Mouse (Mus musculus) limb, embryonic 10.5 days (tissue): ENCODE data around the gene Pde7b. TPM values are rescaled to one million over a fixed set of nuclear protein-coding genes. Genes with fewer than 3 reads are reported as not detected.
A peak's percentile ranks its signal among the peaks of the same experiment; 100 is the strongest.

Experiments
- DNase-seq: peaks from one replicate; pipeline ENCODE4 v3.0.0-alpha.2; 2017; ENCODE audit warnings: low spot score
- H3K27ac ChIP-seq: fragments of 300-500 bp; sonication (generic); 2 replicates; pipeline ENCODE4 v1.5.1; 2016; ENCODE audit warnings: mild to moderate bottlenecking
- H3K27me3 ChIP-seq: fragments of 300-500 bp; sonication (generic); 2 replicates; pipeline ENCODE4 v1.6.1; 2016; ENCODE audit warnings: low read depth, mild to moderate bottlenecking; ENCODE audit not compliant: poor library complexity, severe bottlenecking
- H3K36me3 ChIP-seq: fragments of 300-500 bp; sonication (generic); 2 replicates; pipeline ENCODE4 v1.6.1; 2016; ENCODE audit warnings: mild to moderate bottlenecking, moderate library complexity
- H3K4me1 ChIP-seq: fragments of 300-500 bp; sonication (generic); 2 replicates; pipeline ENCODE4 v1.6.1; 2016
- H3K4me3 ChIP-seq: fragments of 300-500 bp; sonication (generic); 2 replicates; pipeline ENCODE4 v1.5.1; 2016; ENCODE audit warnings: mild to moderate bottlenecking, moderate library complexity
- H3K9me3 ChIP-seq: fragments of 300-500 bp; sonication (generic); replicated peaks from 2 replicates; pipeline ENCODE4 v1.6.1; 2016; ENCODE audit warnings: mild to moderate bottlenecking
- WGBS: fragments of 180-500 bp; shearing (Covaris S2); methylation state at CpG from one replicate; pipeline ENCODE4 v1.1.7; 2016; 5-methylcytosine and 5-hydroxymethylcytosine counted together
- polyA plus RNA-seq: library from polyadenylated mRNA; unstranded; fragments of >200 nt; fragmentation: Nextera tagmentation; extraction: Ambion mirVana; gene quantifications from 2 replicates; pipeline ENCODE4 v1.2.1, GENCODE M21; 2016

Pde7b gene
- polyA plus RNA-seq, 1 experiment from 2014 or later = 2.1 TPM

GRCm38 (mm10) chr10:20513461-20513860 lies 211.4 kb downstream of the Pde7b start:
- H3K27me3 ChIP-seq = no peaks in the 10 kb centered on the region
- no peaks in the 10 kb centered on the region for H3K9me3 ChIP-seq
- no peak for DNase-seq
- no peak overlapping the region for H3K27ac ChIP-seq
- H3K4me3 ChIP-seq = no peak overlapping the region
- no peaks in the 10 kb centered on the region for H3K36me3 ChIP-seq
- peaks cover 12% of the 10 kb centered on the region for H3K4me1 ChIP-seq
- 91% methylated on average over 5 of the region's 5 CpGs for WGBS

GRCm38 (mm10) chr10:20509819-20510218 lies 215.1 kb downstream of the Pde7b start:
- no peak overlapping the region for H3K4me3 ChIP-seq
- WGBS = 78% methylated on average over 4 of the region's 4 CpGs
- no peak for DNase-seq
- H3K4me1 ChIP-seq = peaks cover 23% of the 10 kb centered on the region
- no peaks in the 10 kb centered on the region for H3K27me3 ChIP-seq
- no peaks in the 10 kb centered on the region for H3K36me3 ChIP-seq
- H3K27ac ChIP-seq = no peak overlapping the region
- no peaks in the 10 kb centered on the region for H3K9me3 ChIP-seq

GRCm38 (mm10) chr10:20508497-20508896 lies 216.4 kb downstream of the Pde7b start:
- Histone ChIP-seq H3K27ac (peak overlapping the region; percentile 2; the same call in 1 of the 2 replicates), H3K9me3 (no peaks in the 10 kb centered on the region), H3K4me3 (no peak overlapping the region), H3K36me3 (no peaks in the 10 kb centered on the region), H3K4me1 (peaks cover 23% of the 10 kb centered on the region), H3K27me3 (no peaks in the 10 kb centered on the region)
- 79% methylated on average over 3 of the region's 3 CpGs for WGBS
- DNase-seq = no peak

- 64% methylated on average over 9 of the region's 9 CpGs for WGBS
- no peak for DNase-seq
- Histone ChIP-seq H3K36me3 (no peaks in the 10 kb centered on the region), H3K4me3 (no peak overlapping the region), H3K27ac (peak overlapping the region; percentile 36; the same call in 1 of the 2 replicates), H3K27me3 (no peaks in the 10 kb centered on the region), H3K9me3 (no peaks in the 10 kb centered on the region), H3K4me1 (peaks cover 23% of the 10 kb centered on the region)
Observed at GRCm38 (mm10) chr10:20507732-20508412, 217.0 kb downstream of the Pde7b start.

GRCm38 (mm10) chr10:20507069-20507468 lies 217.8 kb downstream of the Pde7b start:
- no peaks in the 10 kb centered on the region for H3K9me3 ChIP-seq
- H3K27ac ChIP-seq = 0 out of 2 replicates have a peak overlapping the region, but pooled peaks have one; percentile 36
- H3K27me3 ChIP-seq = no peaks in the 10 kb centered on the region
- H3K36me3 ChIP-seq = no peaks in the 10 kb centered on the region
- WGBS = 95% methylated on average over 2 of the region's 2 CpGs
- no peak for DNase-seq
- H3K4me3 ChIP-seq = no peak overlapping the region
- peaks cover 26% of the 10 kb centered on the region for H3K4me1 ChIP-seq

GRCm38 (mm10) chr10:20505454-20505853 lies 219.4 kb downstream of the Pde7b start:
- Histone ChIP-seq H3K4me3 (no peak overlapping the region), H3K4me1 (peaks cover 23% of the 10 kb centered on the region), H3K9me3 (no peaks in the 10 kb centered on the region), H3K27ac (no peak overlapping the region), H3K27me3 (no peaks in the 10 kb centered on the region), H3K36me3 (no peaks in the 10 kb centered on the region)
- 76% methylated on average over 10 of the region's 10 CpGs for WGBS
- DNase-seq = no peak

- Histone ChIP-seq H3K4me3 (no peak overlapping the region), H3K9me3 (no peaks in the 10 kb centered on the region), H3K27ac (no peak overlapping the region), H3K27me3 (no peaks in the 10 kb centered on the region), H3K36me3 (no peaks in the 10 kb centered on the region), H3K4me1 (peaks cover 23% of the 10 kb centered on the region)
- no peak for DNase-seq
- WGBS = 82% methylated on average over 3 of the region's 3 CpGs
Observed at GRCm38 (mm10) chr10:20504800-20505199, 220.1 kb downstream of the Pde7b start.

- Histone ChIP-seq H3K36me3 (no peaks in the 10 kb centered on the region), H3K4me1 (peaks cover 21% of the 10 kb centered on the region), H3K4me3 (no peak overlapping the region), H3K27me3 (no peaks in the 10 kb centered on the region), H3K9me3 (no peaks in the 10 kb centered on the region), H3K27ac (no peak overlapping the region)
- DNase-seq = no peak
- 92% methylated on average over 17 of the region's 17 CpGs for WGBS
Observed at GRCm38 (mm10) chr10:20503265-20504025, 221.4 kb downstream of the Pde7b start.

GRCm38 (mm10) chr10:20501221-20501620 lies 223.7 kb downstream of the Pde7b start:
- no peak for DNase-seq
- Histone ChIP-seq H3K27me3 (no peaks in the 10 kb centered on the region), H3K4me1 (peaks cover 7% of the 10 kb centered on the region; the same call in 1 of the 2 replicates), H3K27ac (no peak overlapping the region), H3K4me3 (no peak overlapping the region), H3K9me3 (no peaks in the 10 kb centered on the region), H3K36me3 (no peaks in the 10 kb centered on the region)
- WGBS = 78% methylated on average over 6 of the region's 6 CpGs

- Histone ChIP-seq H3K9me3 (no peaks in the 10 kb centered on the region), H3K4me3 (no peak overlapping the region), H3K27ac (no peak overlapping the region), H3K36me3 (no peaks in the 10 kb centered on the region), H3K27me3 (no peaks in the 10 kb centered on the region), H3K4me1 (no peaks in the 10 kb centered on the region)
- no peak for DNase-seq
- 93% methylated on average over 4 of the region's 4 CpGs for WGBS
Observed at GRCm38 (mm10) chr10:20495051-20495450, 229.8 kb downstream of the Pde7b start.

- Histone ChIP-seq H3K4me1 (no peaks in the 10 kb centered on the region), H3K36me3 (no peaks in the 10 kb centered on the region), H3K27ac (no peak overlapping the region), H3K27me3 (no peaks in the 10 kb centered on the region), H3K4me3 (no peak overlapping the region), H3K9me3 (no peaks in the 10 kb centered on the region)
- DNase-seq = no peak
- WGBS = 83% methylated on average over 5 of the region's 5 CpGs
Observed at GRCm38 (mm10) chr10:20493826-20494455, 230.9 kb downstream of the Pde7b start.

GRCm38 (mm10) chr10:20492216-20492964 lies 232.5 kb downstream of the Pde7b start:
- Histone ChIP-seq H3K4me1 (no peaks in the 10 kb centered on the region), H3K4me3 (no peak overlapping the region), H3K36me3 (no peaks in the 10 kb centered on the region), H3K9me3 (no peaks in the 10 kb centered on the region), H3K27me3 (no peaks in the 10 kb centered on the region), H3K27ac (no peak overlapping the region)
- DNase-seq = no peak
- WGBS = 84% methylated on average over 11 of the region's 11 CpGs
